Mouse (Mus musculus): ENCODE data around the gene Dusp2.

DNA sequence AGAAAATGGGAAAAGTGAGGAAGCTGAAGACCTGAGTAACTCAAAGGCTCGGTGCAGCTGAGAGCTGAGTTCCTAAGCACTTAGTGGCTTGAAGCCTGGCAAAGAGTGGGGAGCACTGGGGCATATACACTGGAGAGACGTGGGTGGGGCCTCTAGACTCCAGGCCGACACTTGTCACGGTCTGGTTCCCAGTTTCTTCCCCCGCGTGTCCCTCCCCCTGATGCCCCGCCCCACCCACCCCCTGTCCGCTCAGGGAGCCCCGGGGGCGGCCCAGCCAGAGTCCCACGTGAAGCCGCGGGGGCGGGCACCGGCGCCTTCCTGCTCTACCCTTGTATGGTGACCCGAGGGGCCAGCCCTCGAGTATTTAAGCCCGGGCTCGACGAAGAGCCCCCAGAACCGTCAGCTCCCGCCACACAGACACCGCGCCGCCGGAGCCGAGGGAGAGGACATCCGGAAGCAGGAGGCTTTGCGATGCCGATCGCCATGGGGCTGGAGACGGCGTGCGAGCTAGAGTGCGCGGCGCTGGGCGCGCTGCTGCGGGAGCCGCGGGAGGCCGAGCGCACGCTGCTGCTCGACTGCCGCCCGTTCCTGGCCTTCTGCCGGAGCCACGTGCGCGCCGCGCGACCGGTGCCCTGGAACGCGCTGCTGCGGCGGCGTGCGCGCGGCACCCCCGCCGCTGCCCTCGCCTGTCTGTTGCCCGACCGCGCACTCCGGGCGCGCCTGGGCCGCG is at the start of gene Dusp2:
- TF ChIP-seq POLR2A (IDR thresholded peaks at IDR 0.05; ENCODE audit: borderline replicate concordance, insufficient read depth, low read length) (no peak), CTCF (IDR thresholded peaks at IDR 0.05; ENCODE audit: borderline replicate concordance, insufficient read depth, low read depth, low read length) (no peak)
